Mouse (Mus musculus): ENCODE results near the gene Fga. TPM values are rescaled to one million over a fixed set of nuclear protein-coding genes. Genes with fewer than 3 reads are reported as not detected.

The Fga gene
- not detected in 2 replicates for polyA plus RNA-seq (2012; rRNA removed)

- peak within 1 kb of the TSS; percentile 68 for H3K27ac ChIP-seq (ENCODE audit: insufficient read depth, low read length)
- H3K4me3 ChIP-seq (ENCODE audit: insufficient read depth, low read length) = no peak within 1 kb of the TSS
- TF ChIP-seq POLR2A (IDR thresholded peaks at IDR 0.05; ENCODE audit: extremely low read depth, insufficient read depth, low read length) = no peak
- TF ChIP-seq CTCF (IDR thresholded peaks at IDR 0.05; ENCODE audit: extremely low read depth, insufficient read depth, low read length) = no peak
- H3K4me1 ChIP-seq (ENCODE audit: control insufficient read depth, insufficient read depth, low read length) = no peaks in the 10 kb centered on the region
Measured at GRCm38 (mm10) chr3:83025475-83026301, at the start of gene Fga. Gene Fga (plus strand): TSS chr3:83026076.

GRCm38 (mm10) chr3:82980818-82981217 is 45.1 kb upstream of the Fga start:
- TF ChIP-seq CTCF (IDR thresholded peaks at IDR 0.05; ENCODE audit: extremely low read depth, insufficient read depth, low read length) = no peak
- TF ChIP-seq POLR2A (IDR thresholded peaks at IDR 0.05; ENCODE audit: extremely low read depth, insufficient read depth, low read length) = no peak
- Histone ChIP-seq H3K4me3 (ENCODE audit: insufficient read depth, low read length) (no peak overlapping the region), H3K4me1 (ENCODE audit: control insufficient read depth, insufficient read depth, low read length) (no peaks in the 10 kb centered on the region; the same call in 1 of the 2 replicates), H3K27ac (ENCODE audit: insufficient read depth, low read length) (no peak overlapping the region)

- Histone ChIP-seq H3K4me3 (ENCODE audit: insufficient read depth, low read length) (no peak overlapping the region), H3K27ac (ENCODE audit: insufficient read depth, low read length) (no peak overlapping the region), H3K4me1 (ENCODE audit: control insufficient read depth, insufficient read depth, low read length) (no peaks in the 10 kb centered on the region; the same call in 1 of the 2 replicates)
- TF ChIP-seq CTCF (IDR thresholded peaks at IDR 0.05; ENCODE audit: extremely low read depth, insufficient read depth, low read length) (no peak), POLR2A (IDR thresholded peaks at IDR 0.05; ENCODE audit: extremely low read depth, insufficient read depth, low read length) (no peak)
Measured at GRCm38 (mm10) chr3:82981861-82982260, 44.0 kb upstream of the Fga start.

GRCm38 (mm10) chr3:82984840-82985239 is 41.0 kb upstream of the Fga start:
- Histone ChIP-seq H3K27ac (ENCODE audit: insufficient read depth, low read length) (no peak overlapping the region), H3K4me1 (ENCODE audit: control insufficient read depth, insufficient read depth, low read length) (no peaks in the 10 kb centered on the region; the same call in 1 of the 2 replicates), H3K4me3 (ENCODE audit: insufficient read depth, low read length) (no peak overlapping the region)
- TF ChIP-seq POLR2A (IDR thresholded peaks at IDR 0.05; ENCODE audit: extremely low read depth, insufficient read depth, low read length) = no peak
- no peak for TF ChIP-seq CTCF (IDR thresholded peaks at IDR 0.05; ENCODE audit: extremely low read depth, insufficient read depth, low read length)

- Histone ChIP-seq H3K4me1 (ENCODE audit: control insufficient read depth, insufficient read depth, low read length) (no peaks in the 10 kb centered on the region), H3K27ac (ENCODE audit: insufficient read depth, low read length) (no peak overlapping the region), H3K4me3 (ENCODE audit: insufficient read depth, low read length) (no peak overlapping the region)
- TF ChIP-seq POLR2A (IDR thresholded peaks at IDR 0.05; ENCODE audit: extremely low read depth, insufficient read depth, low read length) (no peak), CTCF (IDR thresholded peaks at IDR 0.05; ENCODE audit: extremely low read depth, insufficient read depth, low read length) (no peak)
Measured at GRCm38 (mm10) chr3:82991963-82992362, 33.9 kb upstream of the Fga start.

- TF ChIP-seq POLR2A (IDR thresholded peaks at IDR 0.05; ENCODE audit: extremely low read depth, insufficient read depth, low read length) (no peak), CTCF (IDR thresholded peaks at IDR 0.05; ENCODE audit: extremely low read depth, insufficient read depth, low read length) (no peak)
Measured at GRCm38 (mm10) chr3:82992956-82993355, 32.9 kb upstream of the Fga start.

GRCm38 (mm10) chr3:82995368-82995767 is 30.5 kb upstream of the Fga start:
- H3K27ac ChIP-seq (ENCODE audit: insufficient read depth, low read length) = no peak overlapping the region
- H3K4me3 ChIP-seq (ENCODE audit: insufficient read depth, low read length) = no peak overlapping the region

More at GRCm38 (mm10) chr3:82992956-82993355, 32.9 kb upstream of the Fga start:
- no peak overlapping the region for H3K27ac ChIP-seq (ENCODE audit: insufficient read depth, low read length)
- no peak overlapping the region for H3K4me3 ChIP-seq (ENCODE audit: insufficient read depth, low read length)
- no peaks in the 10 kb centered on the region for H3K4me1 ChIP-seq (ENCODE audit: control insufficient read depth, insufficient read depth, low read length)

GRCm38 (mm10) chr3:82996656-82997055 is 29.2 kb upstream of the Fga start:
- no peak for TF ChIP-seq POLR2A (IDR thresholded peaks at IDR 0.05; ENCODE audit: extremely low read depth, insufficient read depth, low read length)
- TF ChIP-seq CTCF (IDR thresholded peaks at IDR 0.05; ENCODE audit: extremely low read depth, insufficient read depth, low read length) = no peak
- no peaks in the 10 kb centered on the region for H3K4me1 ChIP-seq (ENCODE audit: control insufficient read depth, insufficient read depth, low read length)

More at GRCm38 (mm10) chr3:82995368-82995767, 30.5 kb upstream of the Fga start:
- TF ChIP-seq POLR2A (IDR thresholded peaks at IDR 0.05; ENCODE audit: extremely low read depth, insufficient read depth, low read length) = no peak
- no peaks in the 10 kb centered on the region for H3K4me1 ChIP-seq (ENCODE audit: control insufficient read depth, insufficient read depth, low read length)

GRCm38 (mm10) chr3:82998772-82999463 is 27.0 kb upstream of the Fga start:
- Histone ChIP-seq H3K4me1 (ENCODE audit: control insufficient read depth, insufficient read depth, low read length) (no peaks in the 10 kb centered on the region), H3K4me3 (ENCODE audit: insufficient read depth, low read length) (no peak overlapping the region), H3K27ac (ENCODE audit: insufficient read depth, low read length) (no peak overlapping the region)
- TF ChIP-seq CTCF (IDR thresholded peaks at IDR 0.05; ENCODE audit: extremely low read depth, insufficient read depth, low read length) (peak; percentile 32; the same call in 1 of the 2 replicates), POLR2A (IDR thresholded peaks at IDR 0.05; ENCODE audit: extremely low read depth, insufficient read depth, low read length) (no peak)

More at GRCm38 (mm10) chr3:82996656-82997055, 29.2 kb upstream of the Fga start:
- Histone ChIP-seq H3K27ac (ENCODE audit: insufficient read depth, low read length) (no peak overlapping the region), H3K4me3 (ENCODE audit: insufficient read depth, low read length) (no peak overlapping the region)

Measured in cortical plate, adult 2 months (tissue).